Mouse (Mus musculus) G1E (cell line): ENCODE results near the gene Sectm1a.

ENCODE experiments used
- CTCF ChIP-seq: IDR thresholded peaks from 2 replicates; pipeline ENCODE4 v1.5.1; 2012; ENCODE audit warnings: low read depth, low read length, inconsistent platforms, mixed read lengths
- GATA1 ChIP-seq: IDR thresholded peaks from 2 replicates; pipeline ENCODE4 v1.6.1; 2012; ENCODE audit warnings: borderline replicate concordance, low read length, inconsistent platforms, mixed read lengths
- POLR2AphosphoS5 ChIP-seq: IDR thresholded peaks from 2 replicates; pipeline ENCODE4 v1.6.1; 2012; ENCODE audit warnings: low read depth, low read length, inconsistent platforms; ENCODE audit not compliant: insufficient replicate concordance
- TAL1 ChIP-seq: conservative IDR thresholded peaks from 2 replicates; pipeline ENCODE4 v1.6.1; 2012; ENCODE audit warnings: low read depth, low read length, inconsistent platforms, mixed read lengths

DNA sequence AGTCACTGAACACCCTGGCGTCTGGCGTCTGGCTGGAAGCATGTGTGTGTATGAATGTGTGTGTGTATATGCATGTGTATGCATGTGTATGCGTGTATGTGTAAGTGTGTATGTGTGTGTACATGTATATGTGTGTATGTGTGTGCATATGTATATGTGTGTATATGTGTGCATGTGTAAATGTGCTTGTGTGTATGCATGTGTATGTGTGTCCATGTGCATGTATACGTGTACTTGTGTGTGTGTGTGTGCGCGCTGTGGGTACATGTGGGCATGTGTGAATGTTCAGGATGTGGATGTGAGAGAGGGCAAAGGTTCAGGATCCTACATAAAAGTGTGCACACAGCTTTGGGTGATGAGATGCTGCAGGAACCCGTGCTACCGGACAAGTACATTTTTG lies 690 bp downstream of the Sectm1a start:
- TF ChIP-seq CTCF (no peak), GATA1 (no peak), POLR2AphosphoS5 (no peak), TAL1 (no peak)
